Mouse (Mus musculus) forelimb bud, embryonic 11.5 days (tissue): Measurements from ENCODE around the gene Nmt1.

Experiments
- DNase-seq: peaks from one replicate; pipeline ENCODE4 v3.0.0-alpha.2; 2012; ENCODE audit warnings: low read depth, low spot score

The Nmt1 gene

GRCm38 (mm10) chr11:103043982-103044381 lies 16.0 kb downstream of the Nmt1 start:
- no peak for DNase-seq

DNA sequence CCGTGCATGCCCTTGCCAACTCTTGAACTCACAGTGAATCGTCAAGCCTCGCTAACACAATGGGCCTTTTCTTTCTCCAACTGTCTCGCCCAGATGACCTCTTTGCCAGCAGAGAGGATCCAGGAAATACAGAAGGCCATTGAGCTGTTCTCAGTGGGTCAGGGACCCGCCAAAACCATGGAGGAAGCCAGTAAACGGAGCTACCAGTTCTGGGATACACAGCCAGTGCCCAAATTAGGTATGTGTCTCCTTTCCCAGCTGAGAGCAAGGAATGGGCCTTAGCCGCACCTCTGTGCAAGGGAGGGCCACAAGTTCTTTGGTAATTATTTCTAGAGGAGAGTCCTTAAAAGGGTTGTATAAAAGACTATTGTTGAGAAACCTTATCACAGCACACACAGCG lies 18.3 kb downstream of the Nmt1 start:
- no peak for DNase-seq

GRCm38 (mm10) chr11:103049611-103050010 lies 21.6 kb downstream of the Nmt1 start:
- DNase-seq, result no peak

DNA sequence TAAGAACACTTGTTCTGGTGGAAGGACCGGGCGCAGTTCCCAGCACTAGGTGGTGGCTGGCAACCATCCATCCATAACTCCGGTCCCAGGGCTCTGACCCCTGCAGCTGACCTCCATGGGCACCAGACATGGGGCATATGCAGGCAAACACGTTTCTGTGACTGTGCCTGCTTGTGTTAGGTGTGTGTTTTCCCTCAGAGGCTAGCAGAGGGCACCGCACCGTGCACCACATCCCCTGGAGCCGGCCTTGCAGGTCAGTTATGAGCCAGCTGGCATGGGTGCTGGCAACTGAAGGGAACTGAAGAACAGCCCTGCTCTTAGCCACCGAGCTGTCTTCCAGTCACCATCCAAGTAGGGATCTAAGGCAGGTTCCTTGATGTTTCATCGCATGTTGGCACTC lies 22.2 kb downstream of the Nmt1 start:
- no peak for DNase-seq

DNA sequence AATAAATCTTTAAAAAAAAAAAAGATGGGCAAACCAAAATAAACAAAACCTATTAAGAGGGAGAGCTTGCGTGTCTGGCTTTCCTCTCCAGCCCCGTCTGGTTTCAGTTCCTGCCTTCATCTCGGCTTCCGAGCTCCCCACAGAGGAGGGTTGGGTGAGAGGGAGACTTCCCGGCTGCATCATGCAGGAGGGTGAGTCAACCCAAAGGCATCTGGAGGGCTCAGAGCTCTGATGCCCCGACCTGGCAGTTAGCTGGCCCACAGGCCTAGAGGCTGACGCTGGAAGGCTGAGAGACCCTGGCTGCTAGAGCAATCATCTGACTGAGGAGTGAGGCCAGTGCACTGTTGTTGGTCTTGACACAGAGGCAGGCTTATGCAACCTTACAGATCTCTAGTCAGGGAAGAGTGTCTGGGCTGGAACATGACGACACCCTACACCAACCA lies 23.3 kb downstream of the Nmt1 start:
- no peak for DNase-seq

- DNase-seq, result no peak
Observed at GRCm38 (mm10) chr11:103052078-103052477, 24.1 kb downstream of the Nmt1 start.

GRCm38 (mm10) chr11:103053191-103054076 lies 25.4 kb downstream of the Nmt1 start:
- no peak for DNase-seq

- DNase-seq, result peak; percentile 82
Observed at GRCm38 (mm10) chr11:103054798-103055197, 26.8 kb downstream of the Nmt1 start.

GRCm38 (mm10) chr11:103056636-103057035 lies 28.6 kb downstream of the Nmt1 start:
- no peak for DNase-seq

DNA sequence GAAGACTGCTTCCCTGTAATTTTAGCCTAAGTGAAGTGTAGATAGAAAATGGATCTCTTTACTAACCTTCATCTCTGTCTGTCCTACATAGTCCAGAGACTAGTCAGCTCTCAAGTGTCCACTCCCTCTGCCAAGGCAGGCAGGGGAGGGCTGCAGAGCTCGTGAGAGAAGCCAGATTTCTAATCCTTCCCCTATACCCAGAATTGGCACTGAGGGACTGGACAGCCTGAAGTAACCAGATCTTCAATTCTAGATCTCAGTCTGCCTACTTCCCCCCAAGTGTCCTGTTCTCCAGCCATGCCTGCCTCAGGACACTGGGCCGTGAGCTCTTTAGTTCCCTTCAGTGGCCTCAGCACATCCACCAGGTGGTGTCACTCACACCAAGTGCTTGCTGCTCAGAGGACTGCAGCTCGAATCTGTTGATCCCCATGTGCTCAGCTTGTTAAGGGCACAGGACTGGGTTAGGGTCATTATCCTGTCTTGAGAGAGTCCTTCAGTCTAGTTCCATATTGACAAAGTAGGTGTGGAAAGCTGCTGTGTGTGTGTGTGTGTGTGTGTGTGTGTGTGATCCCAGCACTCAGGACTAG lies 30.6 kb downstream of the Nmt1 start:
- DNase-seq, result no peak

DNA sequence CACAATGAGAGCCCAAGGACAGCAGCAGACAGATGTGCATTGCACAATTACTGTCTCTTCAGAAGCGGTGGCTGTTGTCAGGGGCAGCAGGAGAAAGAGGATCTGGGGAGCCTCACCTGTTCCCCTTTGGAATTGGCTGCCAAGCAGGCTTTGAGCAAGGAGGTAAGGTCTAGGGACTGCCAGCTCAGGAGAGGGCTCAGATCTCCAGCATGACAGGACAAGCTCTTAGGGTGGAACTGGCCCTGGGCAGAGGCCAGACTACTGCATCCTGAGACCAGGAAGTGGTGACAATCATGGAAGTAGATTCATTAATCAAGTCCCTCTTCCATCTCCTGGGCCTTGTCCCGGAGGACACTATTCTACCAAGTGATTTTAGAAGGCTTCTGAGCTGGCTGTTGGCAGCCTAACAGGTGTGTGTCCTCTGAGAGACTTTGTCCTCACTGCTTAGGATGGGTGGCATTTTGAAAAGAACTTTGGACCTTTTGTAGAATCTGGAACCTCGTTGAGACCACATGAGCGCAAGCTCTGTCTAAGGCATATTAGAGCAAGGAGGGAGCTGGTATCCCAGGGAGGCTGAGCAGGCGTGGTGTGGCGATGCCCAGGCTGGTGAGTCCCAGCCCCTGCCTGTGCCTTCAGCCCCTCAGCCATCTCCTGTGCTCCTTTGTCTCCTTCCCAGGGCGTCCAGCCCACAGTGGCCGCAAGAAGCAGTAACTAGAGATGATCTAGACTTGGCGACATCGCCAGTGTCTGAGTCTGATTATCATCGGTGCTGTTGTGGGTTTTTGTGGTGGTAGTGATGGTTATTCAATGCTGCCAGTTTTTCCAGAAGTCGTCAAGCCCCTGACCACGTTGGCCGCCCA lies 38.4 kb downstream of the Nmt1 start:
- DNase-seq, result no peak

GRCm38 (mm10) chr11:103067051-103067361 lies 39.0 kb downstream of the Nmt1 start:
- DNase-seq, result no peak

DNA sequence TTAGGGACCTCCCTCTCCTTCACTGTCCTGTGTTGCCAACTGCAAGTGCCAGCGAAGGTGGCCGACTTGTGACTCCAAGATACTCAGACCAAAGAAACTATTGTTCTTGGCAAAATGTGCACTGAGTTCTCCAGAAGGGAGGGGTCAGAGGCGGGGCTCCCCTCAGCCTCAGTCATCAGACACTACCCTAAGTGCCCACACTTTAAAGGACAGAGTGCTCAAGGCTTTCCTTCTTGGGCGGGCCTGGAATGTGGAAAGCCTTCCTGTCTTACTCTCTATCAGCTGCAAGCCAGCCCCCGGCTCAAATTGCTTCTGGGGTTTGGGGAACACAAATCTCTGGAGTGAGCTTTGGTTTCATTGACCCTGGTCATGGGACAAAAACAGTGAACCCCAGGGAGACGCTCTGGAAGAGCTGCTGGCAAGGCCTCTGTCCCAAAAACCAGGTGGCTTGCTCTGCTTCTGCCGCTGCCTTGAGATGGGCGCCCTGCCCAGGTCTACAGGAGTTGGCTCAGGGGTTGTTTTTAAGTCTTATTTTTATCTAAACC lies 39.5 kb downstream of the Nmt1 start:
- DNase-seq, result no peak

DNA sequence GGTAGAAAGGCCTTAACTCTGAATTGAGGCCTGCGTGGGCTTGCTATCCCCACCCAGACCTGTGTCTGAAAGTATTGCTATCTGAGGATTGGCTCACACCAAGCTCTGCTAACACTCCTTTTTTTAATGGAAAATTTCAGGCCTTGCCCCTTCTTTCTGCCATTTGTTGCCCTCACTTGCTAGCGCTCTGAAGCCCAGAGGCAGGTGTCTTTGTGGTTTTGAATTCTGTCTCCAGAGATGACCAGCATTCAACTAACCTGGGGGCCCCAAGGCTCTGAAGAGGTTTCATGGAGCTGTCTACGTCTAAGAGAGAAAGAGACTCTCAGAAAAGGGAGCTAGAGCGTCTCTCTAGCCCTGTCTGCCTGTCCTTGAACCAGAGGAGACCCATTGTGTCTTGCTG lies 40.3 kb downstream of the Nmt1 start:
- no peak for DNase-seq

- DNase-seq, result no peak
Observed at GRCm38 (mm10) chr11:103068884-103069283, 40.9 kb downstream of the Nmt1 start.

- DNase-seq, result no peak
Observed at GRCm38 (mm10) chr11:103069731-103070130, 41.7 kb downstream of the Nmt1 start.

DNA sequence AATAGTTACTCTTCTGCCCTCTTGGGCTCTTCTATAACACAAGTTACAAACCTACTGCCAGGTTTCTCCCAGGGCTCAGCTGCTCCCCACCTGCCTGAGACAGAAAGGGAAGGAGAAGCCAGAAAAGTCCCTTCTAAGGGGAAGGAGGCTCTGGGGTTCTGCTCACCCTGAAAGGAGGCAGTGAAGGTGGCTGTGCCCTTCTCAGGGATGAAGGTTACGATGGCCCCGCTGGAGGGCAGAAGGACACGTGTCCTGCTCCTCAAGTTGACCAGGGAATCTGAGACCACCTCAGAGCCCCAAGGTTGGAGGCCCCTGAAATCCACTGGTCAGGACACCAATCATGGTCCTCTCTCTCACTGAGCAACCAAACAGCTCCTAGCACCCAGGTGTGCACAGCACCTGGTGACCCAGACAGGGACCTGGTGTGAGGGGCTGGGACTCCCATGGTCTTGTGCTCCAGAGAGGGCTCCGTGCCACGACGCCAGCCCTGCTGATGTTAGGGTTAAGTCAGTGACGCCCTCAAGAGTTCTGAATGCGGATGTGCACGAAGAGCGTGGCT lies 42.4 kb downstream of the Nmt1 start:
- no peak for DNase-seq

DNA sequence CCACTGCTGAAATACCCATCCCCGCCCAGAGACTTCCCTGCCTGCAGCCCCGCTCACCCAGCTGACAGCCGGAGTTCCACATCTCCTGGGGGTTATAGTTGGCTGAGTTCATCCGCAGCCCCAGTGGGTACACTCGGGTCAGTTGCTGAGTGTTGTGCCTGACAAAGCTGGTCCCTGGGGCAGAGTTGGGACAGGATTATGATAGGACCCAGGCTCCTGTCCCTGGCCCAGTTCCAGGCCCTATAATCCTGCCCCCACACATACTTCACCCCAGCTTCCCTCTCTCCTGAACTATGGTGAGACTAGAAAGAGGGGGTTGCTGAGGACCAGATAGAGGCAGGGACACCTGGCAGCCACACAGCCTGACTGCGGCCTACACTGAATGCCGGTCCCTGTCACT lies 45.7 kb downstream of the Nmt1 start:
- DNase-seq, result no peak

GRCm38 (mm10) chr11:103074121-103074650 lies 46.2 kb downstream of the Nmt1 start:
- DNase-seq, result no peak

DNA sequence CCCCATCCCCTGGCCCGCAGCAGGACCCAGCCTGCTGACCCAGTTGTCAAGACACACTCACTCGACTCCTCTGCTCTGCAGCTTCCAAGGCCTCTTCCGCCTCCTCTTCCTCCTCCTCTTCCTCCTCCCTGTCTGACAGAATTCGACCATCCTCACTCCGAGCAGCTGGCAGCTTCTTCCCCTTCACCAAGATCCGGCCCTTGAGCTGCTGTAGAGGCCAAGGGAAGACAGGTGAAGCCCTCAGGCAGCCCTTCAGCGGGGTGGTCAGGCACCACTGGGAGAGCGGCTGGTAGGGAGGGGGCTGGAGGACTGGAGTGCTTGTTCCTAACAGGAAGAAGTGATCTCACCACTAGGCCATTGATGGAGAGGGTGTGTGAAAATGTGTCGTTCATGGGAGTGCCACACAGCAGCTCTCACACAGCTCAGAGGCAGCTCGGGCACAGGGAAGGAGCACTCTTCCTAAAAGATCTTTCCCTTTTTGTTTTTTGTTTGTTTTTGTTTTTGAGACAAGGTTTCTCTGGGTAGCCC lies 46.9 kb downstream of the Nmt1 start:
- no peak for DNase-seq

DNA sequence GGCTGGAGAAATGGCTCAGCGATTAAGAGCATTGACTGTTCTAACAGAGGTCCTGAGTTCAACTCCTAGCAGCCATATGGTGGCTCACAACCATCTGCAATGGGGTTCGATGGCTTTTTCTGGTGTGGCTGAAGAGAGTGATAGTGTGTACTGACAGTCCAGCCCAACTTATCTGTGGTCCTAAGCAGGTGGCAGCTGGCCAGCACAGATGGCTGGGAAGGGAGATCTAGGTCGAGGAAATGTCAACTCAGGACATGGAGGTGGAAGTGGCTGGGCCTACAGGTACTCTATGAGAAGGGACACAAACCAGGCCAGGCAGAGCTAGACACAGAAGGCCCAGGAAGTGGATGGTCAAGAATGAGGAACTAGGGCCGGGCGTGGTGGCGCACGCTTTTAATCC lies 48.0 kb downstream of the Nmt1 start:
- no peak for DNase-seq
